Mouse (Mus musculus): ENCODE data around the gene Mapkapk2. TPM values are rescaled to one million over a fixed set of nuclear protein-coding genes. Genes with fewer than 3 reads are reported as not detected.
"Not testable (repeated sequence)": the region's sequence is repeated elsewhere in the genome, so short reads cannot be mapped to it uniquely, and the experiment has no call there.

Mapkapk2 gene
- 12.0 and 12.3 TPM in 2 replicates for polyA plus RNA-seq (2015; fragmentation: Nextera tagmentation; extraction: Ambion mirVana)

- H3K4me3 ChIP-seq (replicated peaks): peak within 1 kb of the TSS; percentile 92
- peak within 1 kb of the TSS; percentile 91 for H3K9ac ChIP-seq
- DNase-seq: peak; percentile 82
- peaks cover 50% of the 10 kb centered on the region for H3K4me1 ChIP-seq (replicated peaks)
- H3K4me2 ChIP-seq: peak within 1 kb of the TSS; percentile 99
- peaks cover 18% of the 10 kb centered on the region for H3K27me3 ChIP-seq
- no peaks in the 10 kb centered on the region for H3K9me3 ChIP-seq (replicated peaks)
- H3K27ac ChIP-seq: peak within 1 kb of the TSS; percentile 77
- whole genome bisulfite sequencing (ENCODE audit: insufficient replicate concordance): 0% methylated on average over 32 of the region's 32 CpGs
- peak; percentile 96 for ATAC-seq (ENCODE audit: low read depth)
- H3K36me3 ChIP-seq: no peaks in the 10 kb centered on the region
These were observed at the start of gene Mapkapk2 for GRCm38 (mm10) chr1:131097700-131098094. Gene Mapkapk2 (minus strand): TSS chr1:131097826.

- H3K9me3 ChIP-seq (replicated peaks): no peaks in the 10 kb centered on the region
These were observed 48.6 kb upstream of the Mapkapk2 start for GRCm38 (mm10) chr1:131146181-131146614.

GRCm38 (mm10) chr1:131145222-131145621 lies 47.6 kb upstream of the Mapkapk2 start:
- not testable (repeated sequence) for H3K4me3 ChIP-seq (replicated peaks); ATAC-seq (ENCODE audit: low read depth); H3K9me3 ChIP-seq (replicated peaks); H3K9ac ChIP-seq; H3K27me3 ChIP-seq; H3K4me2 ChIP-seq; H3K27ac ChIP-seq; H3K36me3 ChIP-seq; DNase-seq
- WGBS (ENCODE audit: insufficient replicate concordance): 23% methylated on average over 3 of the region's 3 CpGs
- H3K4me1 ChIP-seq (replicated peaks): peaks cover 14% of the 10 kb centered on the region; the same call in 1 of the 2 replicates

More at GRCm38 (mm10) chr1:131146181-131146614, 48.6 kb upstream of the Mapkapk2 start:
- no peak overlapping the region for H3K4me2 ChIP-seq
- H3K4me3 ChIP-seq (replicated peaks): no peak overlapping the region
- WGBS (ENCODE audit: insufficient replicate concordance): 23% methylated on average over 3 of the region's 3 CpGs
- no peak overlapping the region for H3K9ac ChIP-seq
- 0 out of 2 replicates have a peak, but pooled peaks cover 3% of the 10 kb centered on the region for H3K27me3 ChIP-seq
- no peaks in the 10 kb centered on the region for H3K36me3 ChIP-seq
- no peak overlapping the region for H3K27ac ChIP-seq
- ATAC-seq (ENCODE audit: low read depth) (no peak), DNase-seq (no peak)
- peaks cover 11% of the 10 kb centered on the region; the same call in 1 of the 2 replicates for H3K4me1 ChIP-seq (replicated peaks)

- DNase-seq: no peak
- Histone ChIP-seq H3K4me1 (replicated peaks) (peaks cover 28% of the 10 kb centered on the region), H3K27me3 (no peaks in the 10 kb centered on the region), H3K9me3 (replicated peaks) (no peaks in the 10 kb centered on the region), H3K27ac (no peak overlapping the region), H3K4me2 (no peak overlapping the region), H3K36me3 (no peaks in the 10 kb centered on the region), H3K9ac (no peak overlapping the region), H3K4me3 (replicated peaks) (no peak overlapping the region)
- WGBS (ENCODE audit: insufficient replicate concordance): 65% methylated on average over 1 of the region's 1 CpGs
- no peak for ATAC-seq (ENCODE audit: low read depth)
These were observed 44.8 kb upstream of the Mapkapk2 start for GRCm38 (mm10) chr1:131142472-131142871.

- DNase-seq (no peak), ATAC-seq (ENCODE audit: low read depth) (no peak)
- H3K27me3 ChIP-seq: no peaks in the 10 kb centered on the region
- H3K36me3 ChIP-seq: no peaks in the 10 kb centered on the region
- 31% methylated on average over 2 of the region's 2 CpGs for WGBS (ENCODE audit: insufficient replicate concordance)
- H3K9ac ChIP-seq: no peak overlapping the region
- H3K27ac ChIP-seq: no peak overlapping the region
- H3K4me2 ChIP-seq: no peak overlapping the region
- H3K9me3 ChIP-seq (replicated peaks): no peaks in the 10 kb centered on the region
- no peak overlapping the region for H3K4me3 ChIP-seq (replicated peaks)
- peaks cover 35% of the 10 kb centered on the region for H3K4me1 ChIP-seq (replicated peaks)
These were observed 43.8 kb upstream of the Mapkapk2 start for GRCm38 (mm10) chr1:131141449-131141848.

- Histone ChIP-seq H3K4me2 (peak overlapping the region; percentile 93), H3K27ac (peak overlapping the region; percentile 96), H3K4me1 (replicated peaks) (peaks cover 48% of the 10 kb centered on the region), H3K4me3 (replicated peaks) (peak overlapping the region; percentile 87), H3K27me3 (no peaks in the 10 kb centered on the region), H3K9me3 (replicated peaks) (no peaks in the 10 kb centered on the region), H3K9ac (peak overlapping the region; percentile 91), H3K36me3 (peaks cover 7% of the 10 kb centered on the region)
- WGBS (ENCODE audit: insufficient replicate concordance): 63% methylated on average over 11 of the region's 11 CpGs
- DNase-seq (no peak), ATAC-seq (ENCODE audit: low read depth) (no peak)
These were observed 41.8 kb upstream of the Mapkapk2 start for GRCm38 (mm10) chr1:131139102-131140095.

- H3K4me1 ChIP-seq (replicated peaks): peaks cover 53% of the 10 kb centered on the region
- H3K27me3 ChIP-seq: no peaks in the 10 kb centered on the region
- H3K36me3 ChIP-seq: peaks cover 13% of the 10 kb centered on the region
- H3K4me2 ChIP-seq: peak within 1 kb of the TSS; percentile 93
- no peaks in the 10 kb centered on the region for H3K9me3 ChIP-seq (replicated peaks)
- 2% methylated on average over 49 of the region's 49 CpGs for WGBS (ENCODE audit: insufficient replicate concordance)
- DNase-seq: peak; percentile 91
- H3K27ac ChIP-seq: peak within 1 kb of the TSS; percentile 96
- ATAC-seq (ENCODE audit: low read depth): peak; percentile 93
- peak within 1 kb of the TSS; percentile 87 for H3K4me3 ChIP-seq (replicated peaks)
- H3K9ac ChIP-seq: peak within 1 kb of the TSS; percentile 91
These were observed 40.8 kb upstream of the Mapkapk2 start, which contains the start of gene Dyrk3 for GRCm38 (mm10) chr1:131138191-131139016. Gene Dyrk3 (minus strand): TSS chr1:131138340.

GRCm38 (mm10) chr1:131137717-131138118 lies 40.1 kb upstream of the Mapkapk2 start:
- Histone ChIP-seq H3K9ac (peak overlapping the region; percentile 91), H3K4me3 (replicated peaks) (peak overlapping the region; percentile 87), H3K27me3 (no peaks in the 10 kb centered on the region), H3K4me1 (replicated peaks) (peaks cover 57% of the 10 kb centered on the region), H3K4me2 (peak overlapping the region; percentile 93), H3K36me3 (peaks cover 20% of the 10 kb centered on the region), H3K9me3 (replicated peaks) (no peaks in the 10 kb centered on the region), H3K27ac (peak overlapping the region; percentile 96)
- ATAC-seq (ENCODE audit: low read depth) (peak; percentile 80), DNase-seq (peak; percentile 24)
- under 1% methylated on average over 31 of the region's 36 CpGs for WGBS (ENCODE audit: insufficient replicate concordance)

GRCm38 (mm10) chr1:131137111-131137510 lies 39.5 kb upstream of the Mapkapk2 start:
- Histone ChIP-seq H3K9ac (peak overlapping the region; percentile 91), H3K36me3 (peaks cover 26% of the 10 kb centered on the region), H3K4me3 (replicated peaks) (peak overlapping the region; percentile 87), H3K4me2 (peak overlapping the region; percentile 93), H3K9me3 (replicated peaks) (no peaks in the 10 kb centered on the region), H3K27me3 (no peaks in the 10 kb centered on the region), H3K4me1 (replicated peaks) (peaks cover 58% of the 10 kb centered on the region), H3K27ac (peak overlapping the region; percentile 96)
- ATAC-seq (ENCODE audit: low read depth) (no peak), DNase-seq (no peak)
- 5% methylated on average over 5 of the region's 5 CpGs for WGBS (ENCODE audit: insufficient replicate concordance)

- no peaks in the 10 kb centered on the region for H3K27me3 ChIP-seq
- peak overlapping the region; percentile 87 for H3K4me3 ChIP-seq (replicated peaks)
- peak overlapping the region; percentile 91 for H3K9ac ChIP-seq
- WGBS (ENCODE audit: insufficient replicate concordance): 19% methylated on average over 10 of the region's 10 CpGs
- peak overlapping the region; percentile 93 for H3K4me2 ChIP-seq
- no peaks in the 10 kb centered on the region for H3K9me3 ChIP-seq (replicated peaks)
- peaks cover 58% of the 10 kb centered on the region for H3K4me1 ChIP-seq (replicated peaks)
- peak; percentile 29 for ATAC-seq (ENCODE audit: low read depth)
- peak; percentile 34 for DNase-seq
- H3K36me3 ChIP-seq: peaks cover 27% of the 10 kb centered on the region
- peak overlapping the region; percentile 96 for H3K27ac ChIP-seq
These were observed 38.5 kb upstream of the Mapkapk2 start for GRCm38 (mm10) chr1:131135960-131136629.

Data from liver, embryonic 13.5 days (tissue).